Mouse (Mus musculus) ES-E14 (cell line): ENCODE data around the gene Dscam.

Experiments
- CHD2 ChIP-seq: IDR thresholded peaks from 2 replicates; pipeline ENCODE4 v1.6.1; 2014; ENCODE audit warnings: mild to moderate bottlenecking, low read depth, low read length, inconsistent platforms
- HCFC1 ChIP-seq: IDR thresholded peaks from 2 replicates; pipeline ENCODE4 v1.6.1; 2012; ENCODE audit warnings: low read length, inconsistent platforms, borderline replicate concordance; ENCODE audit not compliant: insufficient read depth
- MAFK ChIP-seq: IDR thresholded peaks from 2 replicates; pipeline ENCODE4 v1.6.1; 2014; ENCODE audit warnings: mild to moderate bottlenecking, low read depth, low read length, inconsistent platforms; ENCODE audit not compliant: insufficient read depth
- ZC3H11A ChIP-seq: IDR thresholded peaks from 2 replicates; pipeline ENCODE4 v1.6.1; 2012; ENCODE audit warnings: low read depth, mild to moderate bottlenecking, inconsistent platforms, low read length, borderline replicate concordance
- ZNF384 ChIP-seq: IDR thresholded peaks from 2 replicates; pipeline ENCODE4 v1.6.1; 2012; ENCODE audit warnings: low read depth, low read length, inconsistent platforms

GRCm38 (mm10) chr16:97014343-97014742 lies 156.2 kb downstream of the Dscam start:
- no peak for TF ChIP-seq CHD2
- no peak for TF ChIP-seq ZNF384
- no peak for TF ChIP-seq HCFC1
- TF ChIP-seq MAFK, result no peak
- TF ChIP-seq ZC3H11A, result no peak
